In the genomic region with DNA sequence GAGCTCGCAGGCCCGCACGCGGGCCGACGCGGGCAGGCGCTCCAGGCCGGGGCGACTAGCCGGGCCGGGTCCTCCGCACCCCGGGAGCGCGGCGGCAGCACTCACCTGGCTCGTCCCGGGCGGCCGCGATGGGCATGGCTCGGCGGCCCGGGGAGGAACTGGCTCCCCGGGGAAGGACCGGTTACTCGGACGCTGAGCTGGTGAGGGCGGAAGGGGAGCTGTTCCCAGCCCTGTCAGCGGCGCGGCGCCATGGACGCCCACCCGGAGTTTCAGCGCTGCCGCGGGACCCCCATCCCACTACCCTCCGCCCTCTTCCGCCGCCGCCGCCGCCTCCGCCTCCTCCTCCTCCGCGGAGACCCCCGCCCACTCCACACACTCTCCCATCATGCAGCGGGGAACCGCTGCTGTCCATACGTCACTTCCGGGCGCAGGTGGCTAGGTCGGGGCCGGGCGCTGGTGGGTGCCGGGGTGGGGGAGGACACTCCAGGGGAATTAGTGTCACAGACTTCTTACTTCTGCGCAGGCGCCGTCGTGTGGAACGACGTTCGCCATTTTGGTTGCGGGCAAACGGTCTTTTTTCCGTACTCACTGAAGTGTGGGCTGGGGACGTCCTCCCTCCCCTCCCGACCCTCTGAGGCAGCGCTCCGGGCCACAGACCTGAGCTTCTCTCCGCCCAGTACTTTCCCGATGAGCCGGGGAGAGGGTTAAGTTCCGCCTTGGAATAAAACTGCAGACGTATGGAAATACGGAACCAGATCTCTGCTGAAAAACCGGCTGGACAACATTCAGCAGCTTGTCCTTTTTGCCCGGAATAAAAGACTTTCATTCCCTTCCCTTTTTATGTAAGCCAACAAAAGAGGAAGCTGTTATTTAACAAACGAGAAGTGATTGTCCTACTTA, we compare ENCODE assay signal across 8 mouse cellular contexts. TPM values are rescaled to one million over a fixed set of nuclear protein-coding genes. Genes with fewer than 3 reads are reported as not detected.
DNase-seq lines count a peak whose midpoint lies in the region; ATAC-seq and TF ChIP-seq lines count a peak whose summit lies in the region.

A gene (minus strand): TSS at position 389 of the 900 bp plus-strand sequence.

- H3K4me2 ChIP-seq in CH12.LX (ENCODE audit: insufficient read depth, low read depth, poor library complexity, severe bottlenecking): peak within 1 kb of the TSS; percentile 92
- H3K4me2 ChIP-seq in forebrain, embryonic 11.5 days (ENCODE audit: low read depth, low read length, severe bottlenecking): peak within 1 kb of the TSS; percentile 86
- peak within 1 kb of the TSS; percentile 96 for H3K4me2 ChIP-seq in heart, embryonic 16.5 days (ENCODE audit: low read depth, low read length)
- H3K4me2 ChIP-seq in liver, embryonic 15.5 days: peak within 1 kb of the TSS; percentile 83
- peak within 1 kb of the TSS; percentile 68 for H3K4me2 ChIP-seq in neural tube, embryonic 12.5 days (replicated peaks)

- DNase-seq in CH12.LX (ENCODE audit: extremely low read depth): peak; percentile 100
- DNase-seq in c-Kit-positive CD71-positive TER-119-negative erythroid progenitor cells, embryonic 14.5 days (ENCODE audit: low read depth): peak; percentile 94
- peak; percentile 100 for DNase-seq in forebrain, embryonic 11.5 days (ENCODE audit: low spot score)
- peak; percentile 99 for DNase-seq in kidney, postnatal 36 days
- peak; percentile 96 for DNase-seq in telencephalon, adult 2 months (ENCODE audit: low read depth, low spot score)

- in situ Hi-C loops in CH12.LX (cut with MboI; ENCODE audit: low pct_ligation_motif_present, low pct_unique_long_range_greater_than_20kb, low sequenced_read_pairs): no loop called here

- peak within 1 kb of the TSS; percentile 94 for H3K9ac ChIP-seq in CH12.LX (ENCODE audit: insufficient read depth, low read depth)
- peak within 1 kb of the TSS; percentile 87 for H3K9ac ChIP-seq in forebrain, embryonic 11.5 days (ENCODE audit: low read length)
- H3K9ac ChIP-seq in heart, embryonic 16.5 days (ENCODE audit: low read length): peak within 1 kb of the TSS; percentile 95
- peak within 1 kb of the TSS; percentile 99 for H3K9ac ChIP-seq in liver, embryonic 15.5 days
- peak within 1 kb of the TSS; percentile 91 for H3K9ac ChIP-seq in neural tube, embryonic 12.5 days

- ATAC-seq in forebrain, embryonic 11.5 days (replicated peaks; ENCODE audit: low FRiP score): peak; percentile 99
- ATAC-seq in heart, embryonic 16.5 days (replicated peaks; ENCODE audit: extremely low read depth, insufficient read depth, low FRiP score): peak; percentile 99
- ATAC-seq in liver, embryonic 15.5 days (ENCODE audit: insufficient read depth): peak; percentile 97
- ATAC-seq in neural tube, embryonic 12.5 days (ENCODE audit: low FRiP score, low read depth): peak; percentile 99

- TF ChIP-seq EP300 in CH12.LX (IDR thresholded peaks at IDR 0.05; ENCODE audit: low read length): peak; percentile 47; the same call in 1 of the 2 replicates

- peak; percentile 84 for TF ChIP-seq POLR2A in CH12.LX (IDR thresholded peaks at IDR 0.05; ENCODE audit: low read depth, low read length)

- peaks cover 2 to 21% of the 10 kb centered on the region in 2 experiments for H3K36me3 ChIP-seq in CH12.LX (replicated peaks in 1 of 2; ENCODE audit: control insufficient read depth in 1 of 2, insufficient read depth in 1 of 2, low read length in 1 of 2)
- H3K36me3 ChIP-seq in forebrain, embryonic 11.5 days (ENCODE audit: control insufficient read depth, insufficient read depth, low read length): no peaks in the 10 kb centered on the region
- no peaks in the 10 kb centered on the region for H3K36me3 ChIP-seq in heart, embryonic 16.5 days (ENCODE audit: control insufficient read depth, insufficient read depth)
- peaks cover 6% of the 10 kb centered on the region; the same call in 1 of the 2 replicates for H3K36me3 ChIP-seq in liver, embryonic 15.5 days (replicated peaks)
- no peaks in the 10 kb centered on the region for H3K36me3 ChIP-seq in neural tube, embryonic 12.5 days

- no peak for TF ChIP-seq CTCF in CH12.LX (conservative IDR thresholded peaks at IDR 0.05 in 1 of 2, IDR thresholded peaks at IDR 0.05 in 1 of 2; ENCODE audit: low read depth in 2 of 2, low read length in 2 of 2)

- dilution Hi-C loops in CH12.LX (cut with MboI; ENCODE audit: extremely low pct_ligation_motif_present, extremely low pct_unique_long_range_greater_than_20kb, low sequenced_read_pairs): no loop called here

- peaks cover 30% of the 10 kb centered on the region for H3K79me2 ChIP-seq in CH12.LX (replicated peaks; ENCODE audit: control insufficient read depth, extremely low read depth, insufficient read depth, poor library complexity, severe bottlenecking)

- H3K27me3 ChIP-seq in CH12.LX (replicated peaks): no peaks in the 10 kb centered on the region
- H3K27me3 ChIP-seq in forebrain, embryonic 11.5 days (ENCODE audit: control insufficient read depth, insufficient read depth, low read length): no peaks in the 10 kb centered on the region
- no peaks in the 10 kb centered on the region for H3K27me3 ChIP-seq in heart, embryonic 16.5 days (ENCODE audit: control insufficient read depth, insufficient read depth, low read length)
- no peaks in the 10 kb centered on the region for H3K27me3 ChIP-seq in liver, embryonic 15.5 days
- no peaks in the 10 kb centered on the region for H3K27me3 ChIP-seq in neural tube, embryonic 12.5 days (replicated peaks)

- under 1% methylated on average over 81 of the region's 81 CpGs for WGBS in forebrain, embryonic 11.5 days
- WGBS in heart, embryonic 16.5 days: under 1% methylated on average over 71 of the region's 81 CpGs
- under 1% methylated on average over 76 of the region's 81 CpGs for WGBS in liver, embryonic 15.5 days (ENCODE audit: insufficient replicate concordance)
- WGBS in neural tube, embryonic 12.5 days: under 1% methylated on average over 72 of the region's 81 CpGs

- peak within 1 kb of the TSS; percentile 93 for H3K27ac ChIP-seq in CH12.LX (ENCODE audit: insufficient read depth, low read depth)
- peak within 1 kb of the TSS; percentile 95 for H3K27ac ChIP-seq in forebrain, embryonic 11.5 days (ENCODE audit: low read depth, low read length)
- H3K27ac ChIP-seq in heart, embryonic 16.5 days (ENCODE audit: low read length): peak within 1 kb of the TSS; percentile 91
- peak within 1 kb of the TSS; percentile 98 for H3K27ac ChIP-seq in liver, embryonic 15.5 days (replicated peaks)
- H3K27ac ChIP-seq in neural tube, embryonic 12.5 days: peak within 1 kb of the TSS; percentile 81

- H3K4me3 ChIP-seq in CH12.LX (replicated peaks in 1 of 3; ENCODE audit: low read depth in 2 of 3, low read length in 2 of 3, poor library complexity in 1 of 3): peak within 1 kb of the TSS; percentile 90 to 94 (median 93)
- H3K4me3 ChIP-seq in forebrain, embryonic 11.5 days (ENCODE audit: low read depth, low read length): peak within 1 kb of the TSS; percentile 96
- peak within 1 kb of the TSS; percentile 96 for H3K4me3 ChIP-seq in heart, embryonic 16.5 days (ENCODE audit: low read length)
- peak within 1 kb of the TSS; percentile 98 for H3K4me3 ChIP-seq in liver, embryonic 15.5 days (replicated peaks)
- peak within 1 kb of the TSS; percentile 96 for H3K4me3 ChIP-seq in neural tube, embryonic 12.5 days

- no peak for TF ChIP-seq RAD21 in CH12.LX (IDR thresholded peaks at IDR 0.05; ENCODE audit: low read depth, low read length)

- H3K4me1 ChIP-seq in CH12.LX (ENCODE audit: control insufficient read depth in 1 of 2, insufficient read depth in 2 of 2): peaks cover 0 to 35% of the 10 kb centered on the region in 2 experiments; a peak in 3 of 4 replicates
- H3K4me1 ChIP-seq in forebrain, embryonic 11.5 days (replicated peaks; ENCODE audit: control insufficient read depth, insufficient read depth, low read length): no peaks in the 10 kb centered on the region
- H3K4me1 ChIP-seq in heart, embryonic 16.5 days (ENCODE audit: control insufficient read depth, insufficient read depth, low read length): no peaks in the 10 kb centered on the region
- H3K4me1 ChIP-seq in liver, embryonic 15.5 days (replicated peaks): peaks cover 6% of the 10 kb centered on the region; the same call in 1 of the 2 replicates
- peaks cover 6% of the 10 kb centered on the region; the same call in 1 of the 2 replicates for H3K4me1 ChIP-seq in neural tube, embryonic 12.5 days

- no peaks in the 10 kb centered on the region for H3K9me3 ChIP-seq in CH12.LX (replicated peaks; ENCODE audit: low read length)
- H3K9me3 ChIP-seq in forebrain, embryonic 11.5 days (ENCODE audit: control insufficient read depth, low read length): no peaks in the 10 kb centered on the region
- H3K9me3 ChIP-seq in heart, embryonic 16.5 days (replicated peaks; ENCODE audit: control insufficient read depth, low read length): no peaks in the 10 kb centered on the region
- H3K9me3 ChIP-seq in liver, embryonic 15.5 days (replicated peaks): no peaks in the 10 kb centered on the region
- H3K9me3 ChIP-seq in neural tube, embryonic 12.5 days: no peaks in the 10 kb centered on the region

TF ChIP-seq in CH12.LX, 34 proteins besides CTCF, POLR2A, EP300 and RAD21 (continues in another document):
- no peak for TF ChIP-seq USF2 (conservative IDR thresholded peaks at IDR 0.05; ENCODE audit: low read depth, low read length)
- TF ChIP-seq CHD1 (IDR thresholded peaks at IDR 0.05; ENCODE audit: low read depth, low read length): 0 out of 2 replicates have a peak, but pooled peaks have one; percentile 59
- no peak for TF ChIP-seq POLR2AphosphoS2 (IDR thresholded peaks at IDR 0.05; ENCODE audit: low read depth, low read length)
- TF ChIP-seq RCOR1 (conservative IDR thresholded peaks at IDR 0.05; ENCODE audit: low read depth, low read length): 0 out of 2 replicates have a peak, but pooled peaks have one; percentile 22
- TF ChIP-seq ZMIZ1 (IDR thresholded peaks at IDR 0.05; ENCODE audit: low read depth, low read length): peak; percentile 59
- TF ChIP-seq MAZ (IDR thresholded peaks at IDR 0.05; ENCODE audit: low read depth, low read length): peak; percentile 98
- TF ChIP-seq JUND (conservative IDR thresholded peaks at IDR 0.05; ENCODE audit: low read depth, low read length): 0 out of 2 replicates have a peak, but pooled peaks have one; percentile 29
- TF ChIP-seq TCF12 (IDR thresholded peaks at IDR 0.05; ENCODE audit: low read depth, low read length): peak; percentile 86
- peak; percentile 91 for TF ChIP-seq HCFC1 (IDR thresholded peaks at IDR 0.05; ENCODE audit: low read depth, low read length)
- TF ChIP-seq SMC3 (IDR thresholded peaks at IDR 0.05; ENCODE audit: low read depth, low read length): no peak
- TF ChIP-seq NELFE (IDR thresholded peaks at IDR 0.05; ENCODE audit: low read depth, low read length): peak; percentile 84

RNA-seq across cellular contexts. Expression of the gene that starts here (rescaled TPM):
- total RNA-seq in CH12.LX (2012; rRNA removed) (53.0 and 53.9 TPM in 2 replicates), CH12.LX (2014; rRNA removed) (76.1 and 80.0 TPM in 2 replicates)
- polyA plus RNA-seq in CH12.LX (2012; ENCODE audit: insufficient read length, low read depth): 53.7 and 57.9 TPM in 2 replicates
- polyA plus RNA-seq in forebrain, embryonic 11.5 days (2014; fragmentation: Nextera tagmentation; extraction: Ambion mirVana): 28.3 and 33.2 TPM in 2 replicates
- polyA plus RNA-seq in heart, embryonic 16.5 days (2015; fragmentation: Nextera tagmentation; extraction: Ambion mirVana): 11.8 and 13.1 TPM in 2 replicates
- 10.6 and 12.4 TPM in 2 replicates for polyA plus RNA-seq in liver, embryonic 15.5 days (2015; fragmentation: Nextera tagmentation; extraction: Ambion mirVana)
- polyA plus RNA-seq in neural tube, embryonic 12.5 days (2016; fragmentation: Nextera tagmentation; extraction: Ambion mirVana): 34.0 and 35.0 TPM in 2 replicates

Comparison
In these comparisons a context has a peak if more than half of its experiments do, and no peak if none do; other contexts are left out.
1. Peak in every context shown above with its lines: DNase-seq, ATAC-seq, H3K4me3 ChIP-seq and H3K27ac ChIP-seq.